Mouse (Mus musculus): ENCODE results near the gene Ins1. TPM values are rescaled to one million over a fixed set of nuclear protein-coding genes. Genes with fewer than 3 reads are reported as not detected.

The Ins1 gene
- not detected in 2 replicates for polyA plus RNA-seq (2015; fragmentation: Nextera tagmentation; extraction: Ambion mirVana)

- Histone ChIP-seq H3K27ac (replicated peaks) (no peak within 1 kb of the TSS), H3K4me1 (no peaks in the 10 kb centered on the region), H3K4me3 (no peak within 1 kb of the TSS), H3K4me2 (no peak within 1 kb of the TSS), H3K27me3 (replicated peaks) (no peaks in the 10 kb centered on the region), H3K9me3 (no peaks in the 10 kb centered on the region), H3K36me3 (no peaks in the 10 kb centered on the region), H3K9ac (no peak within 1 kb of the TSS)
- no peak for ATAC-seq (ENCODE audit: extremely low read depth, insufficient number of reproducible peaks, low FRiP score, low TSS enrichment)
These were observed at the start of gene Ins1 for GRCm38 (mm10) chr19:52263997-52264396. TSS of gene Ins1 (plus strand) at chr19:52264297.
